Mouse (Mus musculus): ENCODE results near the gene Aak1. TPM values are rescaled to one million over a fixed set of nuclear protein-coding genes. Genes with fewer than 3 reads are reported as not detected.

The Aak1 gene
- polyA plus RNA-seq, 1 experiment, result 22.8 TPM

- TF ChIP-seq POLR2A (IDR thresholded peaks at IDR 0.05; ENCODE audit: low read depth, low read length) (no peak), CTCF (IDR thresholded peaks at IDR 0.05; ENCODE audit: extremely low read depth, insufficient read length, insufficient replicate concordance, low read depth, low read length) (no peak)
- Histone ChIP-seq H3K4me1 (ENCODE audit: control insufficient read depth, insufficient read depth, insufficient read length, low read length) (no peaks in the 10 kb centered on the region), H3K27ac (ENCODE audit: insufficient read depth, low read depth, low read length) (no peak overlapping the region), H3K27me3 (ENCODE audit: control insufficient read depth, insufficient read depth, low read length) (no peaks in the 10 kb centered on the region), H3K36me3 (ENCODE audit: control insufficient read depth, insufficient read depth, low read length) (peaks cover 17% of the 10 kb centered on the region), H3K4me3 (ENCODE audit: low read depth, low read length) (no peak overlapping the region)
- 41% methylated on average over 2 of the region's 2 CpGs for WGBS
Observed at GRCm38 (mm10) chr6:86948746-86949145, 99.4 kb downstream of the Aak1 start.

- Histone ChIP-seq H3K27me3 (ENCODE audit: control insufficient read depth, insufficient read depth, low read length) (no peaks in the 10 kb centered on the region), H3K36me3 (ENCODE audit: control insufficient read depth, insufficient read depth, low read length) (peaks cover 22% of the 10 kb centered on the region), H3K27ac (ENCODE audit: insufficient read depth, low read depth, low read length) (no peak overlapping the region), H3K4me1 (ENCODE audit: control insufficient read depth, insufficient read depth, insufficient read length, low read length) (no peaks in the 10 kb centered on the region), H3K4me3 (ENCODE audit: low read depth, low read length) (no peak overlapping the region)
- 85% methylated on average over 1 of the region's 1 CpGs for WGBS
- no peak for TF ChIP-seq POLR2A (IDR thresholded peaks at IDR 0.05; ENCODE audit: low read depth, low read length)
- no peak for TF ChIP-seq CTCF (IDR thresholded peaks at IDR 0.05; ENCODE audit: extremely low read depth, insufficient read length, insufficient replicate concordance, low read depth, low read length)
Observed at GRCm38 (mm10) chr6:86950141-86950540, 100.8 kb downstream of the Aak1 start.

GRCm38 (mm10) chr6:86950733-86951255, 101.5 kb downstream of the Aak1 start:
- no peak for TF ChIP-seq POLR2A (IDR thresholded peaks at IDR 0.05; ENCODE audit: low read depth, low read length)
- H3K27ac ChIP-seq (ENCODE audit: insufficient read depth, low read depth, low read length), result no peak overlapping the region
- no peaks in the 10 kb centered on the region for H3K27me3 ChIP-seq (ENCODE audit: control insufficient read depth, insufficient read depth, low read length)
- no peaks in the 10 kb centered on the region for H3K4me1 ChIP-seq (ENCODE audit: control insufficient read depth, insufficient read depth, insufficient read length, low read length)
- H3K4me3 ChIP-seq (ENCODE audit: low read depth, low read length), result no peak overlapping the region
- H3K36me3 ChIP-seq (ENCODE audit: control insufficient read depth, insufficient read depth, low read length), result peaks cover 23% of the 10 kb centered on the region
- WGBS, result 100% methylated on average over 1 of the region's 1 CpGs

- Histone ChIP-seq H3K36me3 (ENCODE audit: control insufficient read depth, insufficient read depth, low read length) (peaks cover 44% of the 10 kb centered on the region), H3K27ac (ENCODE audit: insufficient read depth, low read depth, low read length) (no peak overlapping the region)
- WGBS, result 81% methylated on average over 3 of the region's 3 CpGs
Observed at GRCm38 (mm10) chr6:86955741-86956140, 106.4 kb downstream of the Aak1 start.

GRCm38 (mm10) chr6:86956206-86956605, 106.9 kb downstream of the Aak1 start:
- Histone ChIP-seq H3K27me3 (ENCODE audit: control insufficient read depth, insufficient read depth, low read length) (no peaks in the 10 kb centered on the region), H3K36me3 (ENCODE audit: control insufficient read depth, insufficient read depth, low read length) (peaks cover 48% of the 10 kb centered on the region), H3K4me1 (ENCODE audit: control insufficient read depth, insufficient read depth, insufficient read length, low read length) (no peaks in the 10 kb centered on the region), H3K27ac (ENCODE audit: insufficient read depth, low read depth, low read length) (no peak overlapping the region), H3K4me3 (ENCODE audit: low read depth, low read length) (no peak overlapping the region)
- TF ChIP-seq POLR2A (IDR thresholded peaks at IDR 0.05; ENCODE audit: low read depth, low read length) (no peak), CTCF (IDR thresholded peaks at IDR 0.05; ENCODE audit: extremely low read depth, insufficient read length, insufficient replicate concordance, low read depth, low read length) (no peak)

More at GRCm38 (mm10) chr6:86955741-86956140, 106.4 kb downstream of the Aak1 start:
- Histone ChIP-seq H3K4me1 (ENCODE audit: control insufficient read depth, insufficient read depth, insufficient read length, low read length) (no peaks in the 10 kb centered on the region), H3K27me3 (ENCODE audit: control insufficient read depth, insufficient read depth, low read length) (no peaks in the 10 kb centered on the region), H3K4me3 (ENCODE audit: low read depth, low read length) (no peak overlapping the region)
- TF ChIP-seq CTCF (IDR thresholded peaks at IDR 0.05; ENCODE audit: extremely low read depth, insufficient read length, insufficient replicate concordance, low read depth, low read length), result no peak

GRCm38 (mm10) chr6:86959006-86959405, 109.7 kb downstream of the Aak1 start:
- Histone ChIP-seq H3K36me3 (ENCODE audit: control insufficient read depth, insufficient read depth, low read length) (peaks cover 52% of the 10 kb centered on the region), H3K4me1 (ENCODE audit: control insufficient read depth, insufficient read depth, insufficient read length, low read length) (peaks cover 1% of the 10 kb centered on the region; the same call in 1 of the 2 replicates), H3K27ac (ENCODE audit: insufficient read depth, low read depth, low read length) (no peak overlapping the region), H3K4me3 (ENCODE audit: low read depth, low read length) (no peak overlapping the region), H3K27me3 (ENCODE audit: control insufficient read depth, insufficient read depth, low read length) (no peaks in the 10 kb centered on the region)
- 100% methylated on average over 1 of the region's 1 CpGs for WGBS
- TF ChIP-seq POLR2A (IDR thresholded peaks at IDR 0.05; ENCODE audit: low read depth, low read length), result no peak
- TF ChIP-seq CTCF (IDR thresholded peaks at IDR 0.05; ENCODE audit: extremely low read depth, insufficient read length, insufficient replicate concordance, low read depth, low read length), result no peak

- no peak for TF ChIP-seq POLR2A (IDR thresholded peaks at IDR 0.05; ENCODE audit: low read depth, low read length)
- no peak for TF ChIP-seq CTCF (IDR thresholded peaks at IDR 0.05; ENCODE audit: extremely low read depth, insufficient read length, insufficient replicate concordance, low read depth, low read length)
- Histone ChIP-seq H3K27ac (ENCODE audit: insufficient read depth, low read depth, low read length) (peak overlapping the region; percentile 21; the same call in 1 of the 2 replicates), H3K27me3 (ENCODE audit: control insufficient read depth, insufficient read depth, low read length) (no peaks in the 10 kb centered on the region), H3K36me3 (ENCODE audit: control insufficient read depth, insufficient read depth, low read length) (peaks cover 57% of the 10 kb centered on the region), H3K4me1 (ENCODE audit: control insufficient read depth, insufficient read depth, insufficient read length, low read length) (peaks cover 3% of the 10 kb centered on the region; the same call in 1 of the 2 replicates), H3K4me3 (ENCODE audit: low read depth, low read length) (no peak overlapping the region)
- 78% methylated on average over 7 of the region's 7 CpGs for WGBS
Observed at GRCm38 (mm10) chr6:86963987-86964685, 114.8 kb downstream of the Aak1 start.

Measured in small intestine, adult 2 months (tissue).